Mouse (Mus musculus) C2C12 (cell line): Measurements from ENCODE around the gene Sema5b.

ENCODE experiments used
- CEBPB ChIP-seq: IDR thresholded peaks from one replicate; pipeline ENCODE4 v1.6.1; 2011; ENCODE audit warnings: low read depth, mild to moderate bottlenecking, control low read depth, moderate library complexity
- CTCF ChIP-seq: IDR thresholded peaks from one replicate; pipeline ENCODE4 v1.5.1; 2011; ENCODE audit not compliant: control insufficient read depth, insufficient read depth, insufficient read length
- MAX ChIP-seq: IDR thresholded peaks from one replicate; pipeline ENCODE4 v1.6.1; 2011; ENCODE audit warnings: mild to moderate bottlenecking, control low read depth
- MYOD1 ChIP-seq: IDR thresholded peaks from one replicate; pipeline ENCODE4 v1.6.1; 2011; ENCODE audit warnings: low read depth; ENCODE audit not compliant: control insufficient read depth, insufficient read length
- MYOG ChIP-seq: IDR thresholded peaks from one replicate; pipeline ENCODE4 v1.6.1; 2011; ENCODE audit not compliant: control insufficient read depth, insufficient read length; ENCODE audit errors: extremely low read depth

- no peak for TF ChIP-seq CTCF
- TF ChIP-seq MAX = no peak
- no peak for TF ChIP-seq MYOG
- TF ChIP-seq MYOD1 = no peak
- no peak for TF ChIP-seq CEBPB
These were observed 50.8 kb downstream of the Sema5b start for GRCm38 (mm10) chr16:35591756-35592155.
